Mouse (Mus musculus) heart, embryonic 11.5 days (tissue): Measurements from ENCODE around the gene Mpc2. TPM values are rescaled to one million over a fixed set of nuclear protein-coding genes. Genes with fewer than 3 reads are reported as not detected.
A peak's percentile ranks its signal among the peaks of the same experiment; 100 is the strongest.

Experiments used
- ATAC-seq: fragments of 200-750 bp; cut with Nextera tagmentation; replicated peaks from 2 replicates; pipeline ENCODE4 v1.8.0; 2017; ENCODE audit warnings: moderate library complexity; ENCODE audit not compliant: insufficient number of reproducible peaks, low FRiP score, low TSS enrichment
- H3K27ac ChIP-seq: fragments of 300-500 bp; sonication (generic); 2 replicates; pipeline ENCODE4 v1.5.1; 2014; ENCODE audit warnings: mild to moderate bottlenecking, low read depth, low read length
- H3K27me3 ChIP-seq: fragments of 300-500 bp; sonication (generic); 2 replicates; pipeline ENCODE4 v1.6.1; 2014; ENCODE audit warnings: mild to moderate bottlenecking, low read length, mixed read lengths; ENCODE audit not compliant: control insufficient read depth, insufficient read depth
- H3K36me3 ChIP-seq: fragments of 300-500 bp; sonication (generic); 2 replicates; pipeline ENCODE4 v1.6.1; 2014; ENCODE audit warnings: mild to moderate bottlenecking, low read length, moderate library complexity, mixed read lengths; ENCODE audit not compliant: control insufficient read depth, insufficient read depth
- H3K4me1 ChIP-seq: fragments of 300-500 bp; sonication (generic); 2 replicates; pipeline ENCODE4 v1.6.1; 2014; ENCODE audit warnings: low read length; ENCODE audit not compliant: control insufficient read depth, insufficient read depth
- H3K4me2 ChIP-seq: fragments of 300-500 bp; sonication (generic); 2 replicates; pipeline ENCODE4 v1.6.1; 2014; ENCODE audit warnings: mild to moderate bottlenecking, moderate library complexity
- H3K4me3 ChIP-seq: fragments of 300-500 bp; sonication (generic); 2 replicates; pipeline ENCODE4 v1.5.1; 2014; ENCODE audit warnings: low read depth, low read length
- H3K9ac ChIP-seq: fragments of 300-500 bp; sonication (generic); 2 replicates; pipeline ENCODE4 v1.6.1; 2014; ENCODE audit warnings: mild to moderate bottlenecking, low read depth, low read length, moderate library complexity
- H3K9me3 ChIP-seq: fragments of 300-500 bp; sonication (generic); replicated peaks from 2 replicates; pipeline ENCODE4 v1.6.1; 2016; ENCODE audit warnings: low read length; ENCODE audit not compliant: control insufficient read depth
- WGBS: fragments of 180-500 bp; shearing (Covaris S2); extraction: QIAGEN DNeasy Blood & Tissue Kit; methylation state at CpG from one replicate; pipeline ENCODE4 v1.1.7; 2014; ENCODE audit not compliant: insufficient replicate concordance; 5-methylcytosine and 5-hydroxymethylcytosine counted together
- polyA plus RNA-seq: library from polyadenylated mRNA; unstranded; fragments of >200 nt; fragmentation: Nextera tagmentation; extraction: Ambion mirVana; gene quantifications from 2 replicates; pipeline ENCODE4 v1.2.1, GENCODE M21; 2014

Gene Mpc2
- polyA plus RNA-seq = 212 and 216 TPM in 2 replicates

DNA sequence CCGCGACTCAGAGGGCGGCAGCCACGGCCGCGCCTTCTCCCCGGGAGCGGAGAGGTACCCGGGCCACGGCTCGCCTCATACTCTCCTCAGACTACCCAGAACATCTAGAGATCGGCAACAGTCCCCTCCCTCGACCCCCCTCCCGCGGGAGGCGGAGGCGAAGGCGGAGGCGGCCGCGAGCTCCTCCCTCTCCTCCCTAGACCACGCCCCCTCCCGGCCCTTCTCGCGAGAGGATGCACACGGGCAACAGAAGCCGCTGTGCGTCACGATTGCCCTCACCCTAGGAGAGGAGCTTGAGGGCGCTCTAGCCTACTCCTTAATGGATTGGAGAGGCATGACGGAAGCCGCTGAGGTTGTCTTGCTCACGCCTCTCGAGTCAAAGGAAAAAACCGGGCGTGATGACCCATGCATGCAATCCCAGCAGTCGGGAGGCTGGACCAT is at the start of gene Mpc2, which contains the start of gene Dcaf6:
TSS of gene Mpc2 (plus strand) at position 278 of the 441 bp plus-strand sequence.
TSS of gene Dcaf6 (minus strand) at position 116 of the 441 bp plus-strand sequence.
- no peaks in the 10 kb centered on the region for H3K36me3 ChIP-seq
- ATAC-seq = peak; percentile 89
- H3K9me3 ChIP-seq = no peaks in the 10 kb centered on the region
- peak within 1 kb of the TSS; percentile 87 for H3K9ac ChIP-seq
- H3K4me2 ChIP-seq = peak within 1 kb of the TSS; percentile 82
- under 1% methylated on average over 28 of the region's 37 CpGs for WGBS
- H3K4me1 ChIP-seq = peaks cover 3% of the 10 kb centered on the region; the same call in 1 of the 2 replicates
- peak within 1 kb of the TSS; percentile 97 for H3K4me3 ChIP-seq
- no peaks in the 10 kb centered on the region for H3K27me3 ChIP-seq
- peak within 1 kb of the TSS; percentile 97 for H3K27ac ChIP-seq

DNA sequence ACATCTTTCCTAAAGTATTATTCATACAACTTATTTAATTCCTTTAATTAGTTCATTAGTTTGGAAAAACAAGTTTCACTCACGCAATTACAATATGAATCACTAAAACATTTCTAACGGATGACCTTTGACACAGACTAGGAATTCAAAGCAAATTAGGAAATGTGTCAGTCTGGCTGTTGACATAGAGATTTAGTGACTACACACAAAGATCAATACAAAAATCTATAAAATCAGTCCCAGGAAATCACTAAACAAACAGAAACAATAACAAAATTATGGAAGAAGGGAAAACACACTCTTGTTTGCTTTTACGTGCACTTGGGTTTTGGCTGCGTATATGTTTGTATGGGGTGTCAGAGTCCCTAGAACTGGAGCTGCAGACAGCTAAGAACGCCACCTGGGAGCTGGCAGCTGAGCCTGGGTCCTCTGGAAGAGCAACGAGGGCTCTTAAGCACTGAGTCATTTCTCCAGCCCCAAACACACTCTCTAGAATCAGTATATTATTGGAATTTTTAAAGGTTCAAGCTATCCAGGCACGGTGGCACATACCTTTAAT is 39.0 kb upstream of the Mpc2 start:
- Histone ChIP-seq H3K4me1 (no peaks in the 10 kb centered on the region), H3K36me3 (no peaks in the 10 kb centered on the region), H3K4me3 (no peak overlapping the region), H3K27me3 (no peaks in the 10 kb centered on the region), H3K27ac (no peak overlapping the region), H3K4me2 (no peak overlapping the region), H3K9me3 (no peaks in the 10 kb centered on the region), H3K9ac (no peak overlapping the region)
- 77% methylated on average over 7 of the region's 7 CpGs for WGBS
- no peak for ATAC-seq

DNA sequence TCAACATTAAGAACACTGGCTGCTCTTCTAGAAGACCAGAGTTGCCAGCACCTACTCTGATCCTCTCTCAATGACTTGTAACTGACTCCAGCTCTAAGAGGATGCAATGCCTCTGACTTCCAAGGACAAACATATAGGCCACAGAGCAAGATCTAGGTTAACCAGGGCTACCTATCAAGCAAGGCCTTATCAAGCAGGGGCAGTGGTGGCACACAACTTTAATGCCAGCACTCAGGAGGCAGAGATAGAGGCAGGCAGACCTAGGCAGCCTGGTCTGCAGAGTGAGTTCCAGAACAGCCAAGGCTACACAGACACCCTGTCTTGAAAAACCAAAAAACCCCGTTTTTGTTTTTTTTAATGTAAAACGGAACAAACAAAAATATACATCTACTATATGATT is 34.2 kb upstream of the Mpc2 start:
- WGBS = 88% methylated on average over 2 of the region's 2 CpGs
- no peak for ATAC-seq

DNA sequence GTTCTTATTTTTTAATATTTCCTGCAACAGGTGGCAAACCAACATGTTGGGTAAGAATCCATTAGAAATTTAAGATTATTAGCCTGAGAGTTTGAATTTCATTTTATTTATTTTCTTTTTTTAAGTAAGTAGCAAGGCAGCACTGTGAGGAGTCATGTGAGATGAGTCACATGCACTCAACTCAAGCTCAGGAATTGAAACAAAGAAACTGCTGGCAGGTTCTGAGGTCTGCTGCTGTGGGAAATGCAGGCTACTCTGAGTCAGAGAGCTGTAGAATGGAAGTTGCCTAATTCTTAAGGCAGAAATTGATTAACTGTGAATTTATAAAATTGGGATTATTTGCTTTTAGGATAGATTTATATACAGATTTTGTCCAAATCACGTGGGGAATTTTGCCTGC is 27.6 kb upstream of the Mpc2 start:
- H3K27me3 ChIP-seq = no peaks in the 10 kb centered on the region
- 0 out of 2 replicates have a peak, but pooled peaks cover 2% of the 10 kb centered on the region for H3K9me3 ChIP-seq
- no peaks in the 10 kb centered on the region for H3K36me3 ChIP-seq
- no peak overlapping the region for H3K9ac ChIP-seq
- no peak overlapping the region for H3K4me3 ChIP-seq
- ATAC-seq = no peak
- WGBS = 77% methylated on average over 1 of the region's 1 CpGs
- no peak overlapping the region for H3K27ac ChIP-seq
- no peak overlapping the region for H3K4me2 ChIP-seq
- H3K4me1 ChIP-seq = no peaks in the 10 kb centered on the region

More for the DNA sequence above, 34.2 kb upstream of the Mpc2 start:
- H3K27me3 ChIP-seq = no peaks in the 10 kb centered on the region
- no peak overlapping the region for H3K9ac ChIP-seq
- H3K27ac ChIP-seq = no peak overlapping the region
- no peak overlapping the region for H3K4me2 ChIP-seq
- H3K4me1 ChIP-seq = no peaks in the 10 kb centered on the region
- no peak overlapping the region for H3K4me3 ChIP-seq
- H3K36me3 ChIP-seq = no peaks in the 10 kb centered on the region
- no peaks in the 10 kb centered on the region for H3K9me3 ChIP-seq

DNA sequence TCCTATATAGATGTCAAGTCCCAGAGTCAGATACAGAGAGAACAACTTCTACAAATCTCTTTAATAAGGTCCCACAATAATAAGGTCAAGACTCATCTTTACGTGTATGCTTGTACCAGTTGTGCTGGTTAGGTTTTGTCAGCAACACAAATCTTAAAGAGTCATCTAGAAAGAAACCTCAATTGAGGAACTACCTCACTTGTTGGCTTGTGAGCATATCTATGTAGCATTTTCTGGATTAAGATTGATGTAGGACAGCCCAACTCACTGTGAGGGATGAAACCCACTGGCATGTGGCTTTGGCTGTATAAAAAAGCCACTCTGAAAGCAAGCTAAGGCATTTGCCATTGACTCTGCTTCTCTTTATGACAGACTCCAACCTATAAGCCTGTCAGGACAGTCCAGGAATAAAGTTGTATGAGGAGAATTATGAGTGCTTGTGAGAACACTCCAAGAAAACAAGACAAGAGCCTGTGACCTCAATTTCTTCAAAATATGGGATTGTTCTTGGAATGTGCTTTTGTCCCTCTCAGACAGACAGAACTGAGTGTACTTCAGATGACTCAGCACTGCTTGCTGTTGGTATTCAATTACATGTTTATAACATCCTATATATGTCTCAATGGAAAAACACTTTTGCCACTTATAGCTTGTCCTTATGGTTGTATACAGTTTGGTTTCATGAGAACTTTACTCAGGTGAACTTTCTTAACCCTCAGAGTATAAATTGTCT is 22.0 kb upstream of the Mpc2 start:
- no peak for ATAC-seq
- Histone ChIP-seq H3K9me3 (0 out of 2 replicates have a peak, but pooled peaks cover 2% of the 10 kb centered on the region), H3K4me3 (no peak overlapping the region), H3K27me3 (no peaks in the 10 kb centered on the region), H3K27ac (no peak overlapping the region), H3K9ac (no peak overlapping the region), H3K36me3 (no peaks in the 10 kb centered on the region), H3K4me1 (no peaks in the 10 kb centered on the region), H3K4me2 (no peak overlapping the region)
- 78% methylated on average over 1 of the region's 1 CpGs for WGBS

GRCm38 (mm10) chr1:165440788-165441187 is 19.6 kb upstream of the Mpc2 start:
- no peaks in the 10 kb centered on the region for H3K27me3 ChIP-seq
- no peaks in the 10 kb centered on the region for H3K36me3 ChIP-seq
- ATAC-seq = no peak
- H3K9me3 ChIP-seq = 0 out of 2 replicates have a peak, but pooled peaks cover 2% of the 10 kb centered on the region
- no peak overlapping the region for H3K9ac ChIP-seq
- no peak overlapping the region for H3K4me2 ChIP-seq
- no peak overlapping the region for H3K4me3 ChIP-seq
- H3K27ac ChIP-seq = no peak overlapping the region
- WGBS = 75% methylated on average over 3 of the region's 3 CpGs
- no peaks in the 10 kb centered on the region for H3K4me1 ChIP-seq

- Histone ChIP-seq H3K36me3 (no peaks in the 10 kb centered on the region), H3K4me2 (no peak overlapping the region), H3K27me3 (no peaks in the 10 kb centered on the region), H3K27ac (no peak overlapping the region), H3K4me1 (no peaks in the 10 kb centered on the region), H3K9me3 (0 out of 2 replicates have a peak, but pooled peaks cover 2% of the 10 kb centered on the region), H3K4me3 (no peak overlapping the region), H3K9ac (no peak overlapping the region)
- no peak for ATAC-seq
Observed at GRCm38 (mm10) chr1:165441201-165441600, 19.2 kb upstream of the Mpc2 start.

GRCm38 (mm10) chr1:165441719-165442118 is 18.7 kb upstream of the Mpc2 start:
- Histone ChIP-seq H3K27me3 (no peaks in the 10 kb centered on the region), H3K4me2 (no peak overlapping the region), H3K4me3 (no peak overlapping the region), H3K9ac (no peak overlapping the region), H3K4me1 (no peaks in the 10 kb centered on the region), H3K36me3 (no peaks in the 10 kb centered on the region), H3K9me3 (0 out of 2 replicates have a peak, but pooled peaks cover under 1% of the 10 kb centered on the region), H3K27ac (no peak overlapping the region)
- ATAC-seq = no peak
- 73% methylated on average over 3 of the region's 3 CpGs for WGBS
